Mouse (Mus musculus): Measurements from ENCODE around the gene Fyn. TPM values are rescaled to one million over a fixed set of nuclear protein-coding genes. Genes with fewer than 3 reads are reported as not detected.

Gene Fyn
- total RNA-seq, 2 experiments from 2014 or later = 128 to 136 TPM

GRCm38 (mm10) chr10:39406798-39407189 lies 38.1 kb downstream of the Fyn start:
- intact Hi-C loops (cut with DNase I) = no loop called here
- no peak for DNase-seq (ENCODE audit: low spot score in 2 of 2)

GRCm38 (mm10) chr10:39407553-39407952 lies 38.9 kb downstream of the Fyn start:
- intact Hi-C loops (cut with DNase I) = no loop called here

GRCm38 (mm10) chr10:39409602-39410001 lies 40.9 kb downstream of the Fyn start:
- no peak for DNase-seq (ENCODE audit: low spot score in 2 of 2)
- intact Hi-C loops (cut with DNase I) = no loop called here

More at GRCm38 (mm10) chr10:39407553-39407952, 38.9 kb downstream of the Fyn start:
- DNase-seq (ENCODE audit: low spot score in 2 of 2) = no peak

- intact Hi-C loops (cut with DNase I) = no loop called here
- DNase-seq (ENCODE audit: low spot score in 2 of 2) = no peak
Observed at GRCm38 (mm10) chr10:39410151-39410649, 41.5 kb downstream of the Fyn start.

GRCm38 (mm10) chr10:39411857-39412559 lies 43.4 kb downstream of the Fyn start:
- intact Hi-C loops (cut with DNase I) = no loop called here
- no peak for DNase-seq (ENCODE audit: low spot score in 2 of 2)

GRCm38 (mm10) chr10:39412826-39413620 lies 44.4 kb downstream of the Fyn start:
- intact Hi-C loops (cut with DNase I) = no loop called here
- no peak for DNase-seq (ENCODE audit: low spot score in 2 of 2)

- intact Hi-C loops (cut with DNase I) = no loop called here
- no peak for DNase-seq (ENCODE audit: low spot score in 2 of 2)
Observed at GRCm38 (mm10) chr10:39414068-39414467, 45.4 kb downstream of the Fyn start.

- DNase-seq (ENCODE audit: low spot score in 2 of 2) = no peak
- intact Hi-C loops (cut with DNase I) = no loop called here
Observed at GRCm38 (mm10) chr10:39415586-39415985, 46.9 kb downstream of the Fyn start.

- no peak for DNase-seq (ENCODE audit: low spot score in 2 of 2)
- intact Hi-C loops (cut with DNase I) = no loop called here
Observed at GRCm38 (mm10) chr10:39417611-39418010, 49.0 kb downstream of the Fyn start.

GRCm38 (mm10) chr10:39418395-39418794 lies 49.7 kb downstream of the Fyn start:
- no peak for DNase-seq (ENCODE audit: low spot score in 2 of 2)
- intact Hi-C loops (cut with DNase I) = no loop called here

GRCm38 (mm10) chr10:39420842-39421617 lies 52.4 kb downstream of the Fyn start:
- intact Hi-C loops (cut with DNase I) = no loop called here
- DNase-seq (ENCODE audit: low spot score in 2 of 2) = no peak

GRCm38 (mm10) chr10:39421772-39422171 lies 53.1 kb downstream of the Fyn start:
- no peak for DNase-seq (ENCODE audit: low spot score in 2 of 2)
- intact Hi-C loops (cut with DNase I) = no loop called here

- intact Hi-C loops (cut with DNase I) = loop anchor here (5.0 kb wide), 1 partner anchor 52 kb away; no protein-coding TSS in a partner anchor
- peak in 1 of 2 experiments; percentile 41 for DNase-seq (ENCODE audit: low spot score in 2 of 2)
Observed at GRCm38 (mm10) chr10:39424643-39425042, 56.0 kb downstream of the Fyn start.

GRCm38 (mm10) chr10:39426033-39426432 lies 57.4 kb downstream of the Fyn start:
- intact Hi-C loops (cut with DNase I) = loop anchor here (5.0 kb wide), 1 partner anchor 54 kb away; no protein-coding TSS in a partner anchor
- no peak for DNase-seq (ENCODE audit: low spot score in 2 of 2)

GRCm38 (mm10) chr10:39426833-39427490 lies 58.3 kb downstream of the Fyn start:
- DNase-seq (ENCODE audit: low spot score in 2 of 2) = peak in 1 of 2 experiments; percentile 44
- intact Hi-C loops (cut with DNase I) = loop anchor here (5.0 kb wide), 1 partner anchor 55 kb away; no protein-coding TSS in a partner anchor

GRCm38 (mm10) chr10:39429661-39430060 lies 61.0 kb downstream of the Fyn start:
- no peak for DNase-seq (ENCODE audit: low spot score in 2 of 2)
- intact Hi-C loops (cut with DNase I) = loop anchor here (5.0 kb wide), 1 partner anchor 57 kb away; no protein-coding TSS in a partner anchor

GRCm38 (mm10) chr10:39430074-39430764 lies 61.6 kb downstream of the Fyn start:
- intact Hi-C loops (cut with DNase I) = no loop called here

GRCm38 (mm10) chr10:39431265-39431664 lies 62.6 kb downstream of the Fyn start:
- intact Hi-C loops (cut with DNase I) = no loop called here

More at GRCm38 (mm10) chr10:39430074-39430764, 61.6 kb downstream of the Fyn start:
- DNase-seq (ENCODE audit: low spot score in 2 of 2) = no peak

More at GRCm38 (mm10) chr10:39431265-39431664, 62.6 kb downstream of the Fyn start:
- DNase-seq (ENCODE audit: low spot score in 2 of 2) = no peak

All from left cerebral cortex, postnatal 25 days (tissue).